Mouse (Mus musculus): Measurements from ENCODE around the gene Sema4a.

- TF ChIP-seq CTCF (IDR thresholded peaks at IDR 0.05 in 2 of 3, conservative IDR thresholded peaks at IDR 0.05 in 1 of 3; ENCODE audit: control insufficient read depth in 1 of 3, insufficient read depth in 1 of 3, low read depth in 2 of 3, low read length in 3 of 3, poor library complexity in 1 of 3, severe bottlenecking in 1 of 3) (no peak), EP300 (IDR thresholded peaks at IDR 0.05; ENCODE audit: low read depth in 1 of 2, low read length in 2 of 2) (peak in 1 of 2 experiments; percentile 28; a peak in 1 of 4 replicates), ZNF384 (IDR thresholded peaks at IDR 0.05; ENCODE audit: low read depth, low read length) (no peak), POLR2A (IDR thresholded peaks at IDR 0.05; ENCODE audit: control insufficient read depth in 1 of 2, insufficient read depth in 1 of 2, low read depth in 1 of 2, low read length in 2 of 2, poor library complexity in 1 of 2) (no peak)
Measured at GRCm38 (mm10) chr3:88493706-88494582, 33.0 kb upstream of the Sema4a start.

Measured in MEL (cell line).